Mouse (Mus musculus): ENCODE results near the gene 9630041A04Rik.
A peak's percentile ranks its signal among the peaks of the same experiment; 100 is the strongest.

9630041A04Rik gene

GRCm38 (mm10) chr9:101919324-101919723 is 57.7 kb downstream of the 9630041A04Rik start:
- DNase-seq: no peak

DNA sequence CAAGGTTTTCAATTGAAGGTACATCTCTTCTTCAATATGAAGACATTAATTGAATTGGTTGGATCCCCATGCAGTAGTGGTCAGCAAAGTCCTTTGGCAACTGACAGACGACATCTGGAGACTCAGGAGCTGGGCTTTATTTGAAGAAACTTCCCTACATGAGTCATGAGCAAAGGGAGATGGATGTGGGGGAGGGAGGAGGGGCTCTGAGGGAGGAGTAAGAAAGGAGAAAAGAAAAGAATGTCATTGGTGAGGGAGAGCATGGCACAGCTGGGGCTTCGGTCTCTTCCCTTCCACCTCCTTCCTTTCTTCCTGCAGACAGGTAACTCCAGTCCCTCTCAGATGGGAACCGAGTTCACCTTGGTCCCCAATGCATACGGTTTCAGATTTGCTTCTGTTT is 61.2 kb downstream of the 9630041A04Rik start:
- no peak for DNase-seq

GRCm38 (mm10) chr9:101924829-101925228 is 63.2 kb downstream of the 9630041A04Rik start:
- DNase-seq: no peak

DNA sequence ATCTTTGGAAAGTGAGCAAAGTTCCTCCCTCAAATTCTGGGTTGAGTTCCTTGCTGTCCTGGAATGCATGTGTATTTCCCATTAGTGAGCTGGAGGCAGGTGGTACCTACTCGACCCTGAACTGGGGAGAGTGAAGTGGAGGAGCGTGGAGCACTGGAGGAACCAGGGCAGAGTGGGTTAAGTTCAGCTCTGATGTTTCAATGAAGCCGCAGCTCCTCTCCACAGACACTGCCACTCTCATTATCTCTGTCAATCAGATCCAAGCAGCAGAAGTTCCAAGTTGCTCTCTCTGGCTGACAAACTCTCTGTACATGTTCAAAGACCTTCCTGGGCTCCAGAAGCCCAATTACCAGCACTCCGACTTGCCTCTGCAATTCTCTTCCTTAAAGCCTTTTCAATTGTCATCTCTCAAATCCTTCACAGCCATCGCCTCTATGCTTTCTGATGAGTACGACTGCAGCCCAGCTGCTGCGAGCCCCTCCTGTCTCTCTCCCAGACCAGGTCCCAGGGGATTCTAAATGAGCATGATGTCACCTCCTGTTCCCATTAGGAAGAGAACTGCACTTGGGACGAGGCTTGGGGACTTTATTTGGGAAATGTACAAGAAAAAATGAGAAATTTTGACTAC is 72.4 kb downstream of the 9630041A04Rik start:
- DNase-seq: no peak

- no peak for DNase-seq
These were observed 73.2 kb downstream of the 9630041A04Rik start for GRCm38 (mm10) chr9:101934887-101935286.

- no peak for DNase-seq
These were observed 76.4 kb downstream of the 9630041A04Rik start for GRCm38 (mm10) chr9:101938066-101938465.

GRCm38 (mm10) chr9:101939006-101939405 is 77.4 kb downstream of the 9630041A04Rik start:
- DNase-seq: no peak

DNA sequence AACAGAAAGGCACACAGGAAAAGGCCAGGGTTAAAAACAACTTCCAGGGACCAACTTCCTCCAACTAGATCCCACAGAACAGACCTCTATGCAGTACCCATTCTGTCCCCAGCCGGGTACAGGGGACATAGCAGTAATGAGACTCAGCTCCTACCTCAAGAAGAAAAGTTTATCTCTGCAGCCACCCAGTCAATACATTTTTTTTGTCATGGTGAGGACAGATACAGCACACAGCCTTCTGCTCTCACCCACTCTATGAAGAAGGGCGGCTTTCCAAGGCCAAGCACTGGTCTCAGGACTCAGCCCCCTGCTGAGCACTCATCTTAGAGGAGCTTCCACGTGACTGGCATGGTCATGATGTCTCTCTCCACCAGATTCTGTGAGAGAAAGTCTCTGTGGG is 78.5 kb downstream of the 9630041A04Rik start:
- no peak for DNase-seq

GRCm38 (mm10) chr9:101942058-101942669 is 80.5 kb downstream of the 9630041A04Rik start:
- DNase-seq: no peak

- DNase-seq: no peak
These were observed 83.7 kb downstream of the 9630041A04Rik start for GRCm38 (mm10) chr9:101945326-101945725.

GRCm38 (mm10) chr9:101945814-101946213 is 84.2 kb downstream of the 9630041A04Rik start:
- DNase-seq: no peak

DNA sequence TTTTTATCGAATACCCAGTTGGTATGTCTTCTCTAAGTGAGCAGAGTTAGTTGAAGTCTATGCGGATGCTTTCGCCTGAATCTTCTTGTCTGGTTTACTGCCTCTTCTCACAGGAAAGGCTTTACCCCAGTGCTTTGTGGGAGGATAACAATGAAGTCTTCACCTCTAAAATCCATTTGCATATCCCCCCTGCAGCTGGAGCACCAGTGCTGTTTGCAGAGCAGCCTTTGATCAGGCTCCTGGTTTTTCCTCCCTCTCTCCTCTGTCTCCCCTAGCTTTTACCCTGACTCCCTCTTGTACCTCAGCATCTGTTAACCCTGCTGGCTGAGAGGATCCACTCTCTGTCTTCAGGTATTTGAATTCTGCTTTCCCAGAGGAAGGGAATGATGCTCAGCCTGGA is 88.5 kb downstream of the 9630041A04Rik start:
- no peak for DNase-seq

DNA sequence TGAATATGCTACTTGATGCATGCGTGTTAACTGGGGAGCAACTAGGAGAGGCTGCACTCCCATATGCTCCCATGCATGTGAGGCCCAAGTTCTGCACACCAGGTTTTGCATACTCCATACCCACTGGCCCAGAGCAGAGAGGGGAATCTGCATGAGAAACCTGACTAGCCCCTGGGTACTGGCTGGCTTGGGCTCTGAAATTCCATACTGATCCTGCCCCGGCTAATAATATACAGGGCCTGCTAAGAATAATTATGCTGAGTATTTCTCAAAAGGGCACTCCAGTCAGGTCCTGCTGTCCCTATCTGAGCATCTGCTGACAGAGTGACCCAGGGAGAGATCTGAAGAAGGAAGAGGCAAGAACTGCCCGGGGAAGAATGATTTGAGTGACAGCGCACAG is 92.9 kb downstream of the 9630041A04Rik start:
- DNase-seq: no peak

GRCm38 (mm10) chr9:101956228-101956627 is 94.6 kb downstream of the 9630041A04Rik start:
- no peak for DNase-seq

DNA sequence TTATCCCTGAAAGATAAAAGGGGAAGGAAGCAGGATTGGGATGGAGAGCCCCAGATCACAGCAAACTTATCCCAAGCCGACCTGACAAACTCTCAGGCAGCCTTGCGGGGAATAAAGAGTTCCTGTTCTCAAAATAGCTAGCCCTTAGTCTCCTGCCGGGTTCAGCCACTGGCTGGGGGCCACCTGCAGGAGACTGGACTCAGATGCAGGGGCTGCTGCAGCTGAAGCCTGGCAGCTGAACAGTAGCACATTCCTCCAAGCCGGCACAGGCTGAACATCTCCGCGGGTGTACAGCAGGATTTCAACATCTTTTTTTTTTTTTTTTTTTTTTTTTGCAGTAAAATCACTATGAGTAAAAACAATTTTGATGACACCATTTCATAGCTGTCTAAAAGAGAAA is 110.2 kb downstream of the 9630041A04Rik start:
- peak; percentile 38 for DNase-seq

DNA sequence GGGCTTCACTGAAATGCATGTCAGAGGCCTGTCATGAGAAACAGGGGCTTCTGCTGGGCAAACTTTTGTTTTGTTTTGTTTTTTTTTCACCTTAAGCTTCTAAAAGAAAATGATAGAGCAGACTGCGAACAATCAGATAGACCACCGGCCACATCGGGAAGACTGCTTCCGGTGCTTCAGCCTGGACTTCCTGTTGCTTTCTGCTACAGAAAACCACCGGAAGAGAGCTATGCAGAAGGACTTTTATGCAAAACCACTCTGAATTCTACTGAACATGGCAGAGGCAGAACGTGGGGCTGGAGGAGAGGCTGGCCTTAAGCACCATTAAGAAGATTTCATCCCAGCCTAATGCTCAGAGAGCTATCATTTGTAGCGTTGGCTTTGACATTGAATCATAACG is 110.7 kb downstream of the 9630041A04Rik start:
- DNase-seq: no peak

GRCm38 (mm10) chr9:101976884-101977465 is 115.3 kb downstream of the 9630041A04Rik start:
- no peak for DNase-seq

GRCm38 (mm10) chr9:101981161-101981560 is 119.5 kb downstream of the 9630041A04Rik start:
- DNase-seq: no peak

DNA sequence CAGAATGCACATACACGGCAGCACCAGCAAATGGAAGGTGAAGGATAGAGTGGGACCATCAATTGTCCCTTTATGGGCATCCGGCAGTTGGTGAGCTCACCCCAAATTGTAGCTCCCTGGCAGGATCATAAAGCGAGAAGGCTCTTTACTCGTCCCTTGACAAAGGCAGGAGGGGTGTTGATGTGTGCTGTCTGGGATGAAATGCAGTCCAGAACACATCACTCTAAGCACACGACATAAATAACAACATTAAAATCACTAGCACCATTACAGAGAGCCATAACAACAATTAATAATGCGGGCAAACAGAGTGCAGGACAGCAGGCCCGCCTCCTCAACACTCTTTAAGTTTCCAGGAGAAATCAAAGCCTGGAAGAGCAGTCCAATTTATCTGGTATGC is 120.7 kb downstream of the 9630041A04Rik start:
- DNase-seq: no peak

DNA sequence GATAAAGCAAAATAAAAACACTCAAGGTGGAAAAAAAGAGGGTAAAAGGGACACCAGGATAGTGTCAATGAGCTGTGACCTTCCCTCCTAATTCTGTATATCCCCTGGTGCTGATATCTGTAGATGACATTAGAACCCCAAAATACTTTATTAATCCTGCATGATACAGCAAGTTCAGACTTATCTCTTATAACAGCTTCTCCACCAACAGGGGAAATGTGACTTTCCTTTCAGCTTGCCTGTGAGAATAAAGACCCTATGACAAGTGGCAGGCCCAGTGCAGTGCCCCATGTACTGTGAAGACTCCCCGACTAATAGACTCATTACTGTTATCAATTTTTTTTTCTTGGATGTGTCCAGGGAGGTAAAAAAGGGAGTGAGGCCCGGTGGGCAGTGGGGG is 125.3 kb downstream of the 9630041A04Rik start:
- DNase-seq: no peak

DNA sequence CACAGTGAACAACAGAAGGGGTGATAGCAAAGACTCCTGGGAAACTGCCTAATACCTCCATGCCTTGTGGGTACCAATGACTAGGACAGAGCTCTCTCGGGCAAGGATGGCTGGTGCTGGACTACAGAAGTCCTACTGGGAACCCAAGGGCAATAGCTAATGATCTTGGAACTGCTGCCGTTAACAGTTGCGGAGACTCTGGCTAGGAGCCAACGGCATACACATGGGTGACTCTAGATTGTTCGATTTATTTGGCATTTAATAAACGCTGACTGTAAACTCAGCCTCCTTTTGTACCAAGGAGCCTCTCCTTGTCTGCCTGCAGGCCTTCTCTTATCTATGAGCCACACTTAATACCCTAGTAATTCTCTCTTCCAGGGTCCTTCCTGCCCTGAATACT is 128.4 kb downstream of the 9630041A04Rik start:
- no peak for DNase-seq

DNA sequence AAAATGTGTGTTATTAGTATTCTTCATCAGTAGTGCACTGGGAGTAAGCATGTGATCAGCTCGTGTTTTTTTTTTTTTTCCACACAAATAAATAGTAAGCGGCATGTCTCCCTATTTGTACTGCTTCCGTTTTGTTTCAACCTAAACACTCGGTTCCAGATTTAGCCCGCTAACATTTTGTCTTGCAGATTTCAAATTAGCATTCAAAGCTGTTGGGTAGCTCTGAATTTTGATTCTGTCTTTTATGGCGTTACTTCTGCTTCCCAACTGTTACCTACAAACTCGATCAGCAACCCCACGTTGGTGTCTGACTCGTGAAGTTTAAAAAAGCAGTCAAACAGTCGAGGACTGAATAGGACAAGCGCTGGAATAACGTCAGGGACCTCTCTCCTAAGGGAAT is 129.2 kb downstream of the 9630041A04Rik start:
- no peak for DNase-seq
